Mouse (Mus musculus): ENCODE data around the gene Shisa8. TPM values are rescaled to one million over a fixed set of nuclear protein-coding genes. Genes with fewer than 3 reads are reported as not detected.

Gene Shisa8
- polyA plus RNA-seq, 1 experiment from 2014 or later: 3.4 TPM

MicroRNAs within 50 kb of the gene (microRNA counts, 519-probe panel; counts per million panel counts)
- 3,197 counts per million, percentile 14 among the panel's probes with 10 or more counts for microRNA mmu-miR-33

Small RNA genes within 50 kb of the gene (microRNA-seq; reads per million reads assigned to microRNA genes)
- 128 reads per million, percentile 54 among the genes with 10 or more reads in this experiment for gene Mir33

Other genes starting within 250 kb of the Shisa8 start
- gene 1700029P11Rik, start 232.3 kb downstream of the Shisa8 start, polyA plus RNA-seq (2014; fragmentation: Nextera tagmentation; extraction: Ambion mirVana): not detected in 2 replicates
- gene Xrcc6, start 225.0 kb downstream of the Shisa8 start, polyA plus RNA-seq (2014; fragmentation: Nextera tagmentation; extraction: Ambion mirVana): 36.7 and 38.7 TPM in 2 replicates
- gene Desi1, start 179.0 kb downstream of the Shisa8 start, polyA plus RNA-seq (2014; fragmentation: Nextera tagmentation; extraction: Ambion mirVana): 53.2 and 61.3 TPM in 2 replicates
- gene Snu13, start 165.2 kb downstream of the Shisa8 start, polyA plus RNA-seq (2014; fragmentation: Nextera tagmentation; extraction: Ambion mirVana): 235 and 252 TPM in 2 replicates
- not detected in 2 replicates for gene 4930407I10Rik, start 153.7 kb downstream of the Shisa8 start, polyA plus RNA-seq (2014; fragmentation: Nextera tagmentation; extraction: Ambion mirVana)
- 0.08 and 0.09 TPM in 2 replicates for gene Mei1, start 142.8 kb downstream of the Shisa8 start, polyA plus RNA-seq (2014; fragmentation: Nextera tagmentation; extraction: Ambion mirVana)
- gene Ccdc134, start 84.9 kb downstream of the Shisa8 start, polyA plus RNA-seq (2014; fragmentation: Nextera tagmentation; extraction: Ambion mirVana): 12.9 and 13.8 TPM in 2 replicates
- gene Srebf2, start 65.6 kb downstream of the Shisa8 start, polyA plus RNA-seq (2014; fragmentation: Nextera tagmentation; extraction: Ambion mirVana): 153 and 154 TPM in 2 replicates
- gene Tnfrsf13c, start 11.6 kb upstream of the Shisa8 start, polyA plus RNA-seq (2014; fragmentation: Nextera tagmentation; extraction: Ambion mirVana): 0.51 and 0.68 TPM in 2 replicates
- gene Cenpm, start 31.9 kb upstream of the Shisa8 start, polyA plus RNA-seq (2014; fragmentation: Nextera tagmentation; extraction: Ambion mirVana): 17.0 and 18.0 TPM in 2 replicates
- gene 1500009C09Rik, start 39.6 kb upstream of the Shisa8 start, polyA plus RNA-seq (2014; fragmentation: Nextera tagmentation; extraction: Ambion mirVana): 10.2 and 13.2 TPM in 2 replicates
- 375 and 410 TPM in 2 replicates for gene Sept3, start 62.1 kb upstream of the Shisa8 start, polyA plus RNA-seq (2014; fragmentation: Nextera tagmentation; extraction: Ambion mirVana)
- 0.17 and 0.29 TPM in 2 replicates for gene Wbp2nl, start 86.1 kb upstream of the Shisa8 start, polyA plus RNA-seq (2014; fragmentation: Nextera tagmentation; extraction: Ambion mirVana)
- gene Naga, start 126.1 kb upstream of the Shisa8 start, polyA plus RNA-seq (2014; fragmentation: Nextera tagmentation; extraction: Ambion mirVana): 32.1 and 38.7 TPM in 2 replicates
- gene Pheta2, start 126.1 kb upstream of the Shisa8 start, polyA plus RNA-seq (2014; fragmentation: Nextera tagmentation; extraction: Ambion mirVana): 1.5 and 1.8 TPM in 2 replicates
- 349 and 367 TPM in 2 replicates for gene Smdt1, start 126.1 kb upstream of the Shisa8 start, polyA plus RNA-seq (2014; fragmentation: Nextera tagmentation; extraction: Ambion mirVana)
- gene Ndufa6, start 141.5 kb upstream of the Shisa8 start, polyA plus RNA-seq (2014; fragmentation: Nextera tagmentation; extraction: Ambion mirVana): 383 and 445 TPM in 2 replicates
- gene Cyp2d22, start 167.4 kb upstream of the Shisa8 start, polyA plus RNA-seq (2014; fragmentation: Nextera tagmentation; extraction: Ambion mirVana): 2.3 and 2.5 TPM in 2 replicates
- gene Cyp2d11, start 181.2 kb upstream of the Shisa8 start, polyA plus RNA-seq (2014; fragmentation: Nextera tagmentation; extraction: Ambion mirVana): not detected in 2 replicates
- gene Cyp2d10, start 194.4 kb upstream of the Shisa8 start, polyA plus RNA-seq (2014; fragmentation: Nextera tagmentation; extraction: Ambion mirVana): not detected in 2 replicates
- not detected in 2 replicates for gene Cyp2d9, start 220.6 kb upstream of the Shisa8 start, polyA plus RNA-seq (2014; fragmentation: Nextera tagmentation; extraction: Ambion mirVana)

All from hindbrain, embryonic 14.5 days (tissue).